Mouse (Mus musculus) limb, embryonic 14.5 days (tissue): Measurements from ENCODE around the gene Clec2d. TPM values are rescaled to one million over a fixed set of nuclear protein-coding genes. Genes with fewer than 3 reads are reported as not detected.

Source experiments
- ATAC-seq: fragments of 200-750 bp; cut with Nextera tagmentation; 2 replicates; pipeline ENCODE4 v1.8.0; 2017; ENCODE audit warnings: low read depth, moderate number of reproducible peaks, moderate TSS enrichment; ENCODE audit not compliant: low FRiP score
- DNase-seq: peaks from one replicate; pipeline ENCODE4 v3.0.0-alpha.2; 2015; ENCODE audit warnings: low spot score
- H3K27ac ChIP-seq: fragments of 300-500 bp; sonication (generic); replicated peaks from 2 replicates; pipeline ENCODE4 v1.5.1; 2014; ENCODE audit warnings: low read depth, mild to moderate bottlenecking, low read length, moderate library complexity, mixed read lengths
- H3K27me3 ChIP-seq: fragments of 300-500 bp; sonication (generic); 2 replicates; pipeline ENCODE4 v1.6.1; 2014; ENCODE audit warnings: low read length, mixed read lengths; ENCODE audit not compliant: control insufficient read depth, insufficient read depth
- H3K36me3 ChIP-seq: fragments of 300-500 bp; sonication (generic); 2 replicates; pipeline ENCODE4 v1.6.1; 2014; ENCODE audit warnings: mild to moderate bottlenecking, low read length, moderate library complexity, mixed read lengths; ENCODE audit not compliant: control insufficient read depth, insufficient read depth
- H3K4me1 ChIP-seq: fragments of 300-500 bp; sonication (generic); 2 replicates; pipeline ENCODE4 v1.6.1; 2014; ENCODE audit warnings: antibody characterized with exemption, low read length, mixed read lengths; ENCODE audit not compliant: control insufficient read depth, insufficient read depth
- H3K4me2 ChIP-seq: fragments of 300-500 bp; sonication (generic); replicated peaks from 2 replicates; pipeline ENCODE4 v1.6.1; 2014; ENCODE audit warnings: low read depth, mild to moderate bottlenecking, low read length, moderate library complexity; ENCODE audit not compliant: severe bottlenecking
- H3K4me3 ChIP-seq: fragments of 300-500 bp; sonication (generic); replicated peaks from 2 replicates; pipeline ENCODE4 v1.5.1; 2014; ENCODE audit warnings: low read length
- H3K9ac ChIP-seq: fragments of 300-500 bp; sonication (generic); 2 replicates; pipeline ENCODE4 v1.6.1; 2014; ENCODE audit warnings: mild to moderate bottlenecking, low read depth, low read length, moderate library complexity; ENCODE audit not compliant: severe bottlenecking
- H3K9me3 ChIP-seq: fragments of 300-500 bp; sonication (generic); 2 replicates; pipeline ENCODE4 v1.6.1; 2016; ENCODE audit warnings: low read length; ENCODE audit not compliant: control insufficient read depth
- POLR2A ChIP-seq: fragments of 200-500 bp; IDR thresholded peaks from 2 replicates; pipeline ENCODE4 v1.8.0; 2012; ENCODE audit warnings: inconsistent platforms, mild to moderate bottlenecking, moderate library complexity, borderline replicate concordance; ENCODE audit not compliant: insufficient read depth, insufficient read length; ENCODE audit errors: extremely low read depth
- WGBS: fragments of 180-500 bp; shearing (Covaris S2); extraction: QIAGEN DNeasy Blood & Tissue Kit; methylation state at CpG from one replicate; pipeline ENCODE4 v1.1.7; 2014; 5-methylcytosine and 5-hydroxymethylcytosine counted together
- polyA plus RNA-seq, 2 experiments: library from polyadenylated mRNA; depleted of rRNA in 1 of 2; stranded (reverse) in 1 of 2; unstranded in 1 of 2; fragments of >200 nt; fragmentation: Nextera tagmentation in 1 of 2; extraction: Ambion mirVana in 1 of 2; gene quantifications; 2 replicates each; pipeline versions ENCODE4 v1.2.1 to v1.2.3; 2012 to 2014

Gene Clec2d
- polyA plus RNA-seq, 2 experiments = 11.1 TPM; not detected in 1

- ATAC-seq (no peak), DNase-seq (no peak)
- Histone ChIP-seq H3K9me3 (no peaks in the 10 kb centered on the region), H3K4me3 (no peak overlapping the region), H3K9ac (no peak overlapping the region), H3K36me3 (no peaks in the 10 kb centered on the region), H3K27ac (no peak overlapping the region), H3K4me1 (no peaks in the 10 kb centered on the region), H3K27me3 (no peaks in the 10 kb centered on the region), H3K4me2 (no peak overlapping the region)
- no peak for TF ChIP-seq POLR2A
Observed at GRCm38 (mm10) chr6:129161951-129162350, 18.5 kb upstream of the Clec2d start.

GRCm38 (mm10) chr6:129162587-129163159, 17.7 kb upstream of the Clec2d start:
- Histone ChIP-seq H3K27ac (no peak overlapping the region), H3K4me1 (no peaks in the 10 kb centered on the region), H3K36me3 (no peaks in the 10 kb centered on the region), H3K27me3 (no peaks in the 10 kb centered on the region), H3K4me3 (no peak overlapping the region), H3K4me2 (no peak overlapping the region), H3K9me3 (no peaks in the 10 kb centered on the region), H3K9ac (no peak overlapping the region)
- DNase-seq (no peak), ATAC-seq (no peak)
- WGBS = 79% methylated on average over 3 of the region's 3 CpGs
- TF ChIP-seq POLR2A = no peak

GRCm38 (mm10) chr6:129163606-129164005, 16.8 kb upstream of the Clec2d start:
- 94% methylated on average over 1 of the region's 1 CpGs for WGBS

GRCm38 (mm10) chr6:129170925-129171324, 9.5 kb upstream of the Clec2d start:
- Histone ChIP-seq H3K27me3 (no peaks in the 10 kb centered on the region), H3K36me3 (no peaks in the 10 kb centered on the region), H3K27ac (no peak overlapping the region), H3K4me2 (no peak overlapping the region), H3K9ac (no peak overlapping the region), H3K4me1 (no peaks in the 10 kb centered on the region), H3K4me3 (no peak overlapping the region), H3K9me3 (no peaks in the 10 kb centered on the region)
- WGBS = 88% methylated on average over 1 of the region's 1 CpGs
- no peak for ATAC-seq
- TF ChIP-seq POLR2A = no peak
- no peak for DNase-seq

More at GRCm38 (mm10) chr6:129163606-129164005, 16.8 kb upstream of the Clec2d start:
- Histone ChIP-seq H3K9ac (no peak overlapping the region), H3K4me3 (no peak overlapping the region), H3K36me3 (no peaks in the 10 kb centered on the region), H3K9me3 (no peaks in the 10 kb centered on the region), H3K4me1 (no peaks in the 10 kb centered on the region), H3K27me3 (no peaks in the 10 kb centered on the region), H3K27ac (no peak overlapping the region), H3K4me2 (no peak overlapping the region)
- ATAC-seq = no peak
- no peak for DNase-seq
- no peak for TF ChIP-seq POLR2A

- no peak for TF ChIP-seq POLR2A
- no peak for DNase-seq
- WGBS = 94% methylated on average over 1 of the region's 1 CpGs
- no peaks in the 10 kb centered on the region for H3K4me1 ChIP-seq
- H3K36me3 ChIP-seq = no peaks in the 10 kb centered on the region
- no peak overlapping the region for H3K27ac ChIP-seq
- ATAC-seq = no peak
- H3K4me3 ChIP-seq = no peak overlapping the region
- no peak overlapping the region for H3K4me2 ChIP-seq
- H3K9ac ChIP-seq = no peak overlapping the region
- no peaks in the 10 kb centered on the region for H3K9me3 ChIP-seq
- H3K27me3 ChIP-seq = no peaks in the 10 kb centered on the region
Observed at GRCm38 (mm10) chr6:129171675-129172074, 8.7 kb upstream of the Clec2d start.

GRCm38 (mm10) chr6:129174836-129175235, 5.6 kb upstream of the Clec2d start:
- no peaks in the 10 kb centered on the region for H3K4me1 ChIP-seq
- H3K9me3 ChIP-seq = no peaks in the 10 kb centered on the region
- no peaks in the 10 kb centered on the region for H3K36me3 ChIP-seq
- no peak for TF ChIP-seq POLR2A
- no peak overlapping the region for H3K27ac ChIP-seq
- H3K4me2 ChIP-seq = no peak overlapping the region
- H3K4me3 ChIP-seq = no peak overlapping the region
- H3K27me3 ChIP-seq = no peaks in the 10 kb centered on the region
- ATAC-seq (no peak), DNase-seq (no peak)
- H3K9ac ChIP-seq = no peak overlapping the region
